Mouse (Mus musculus) heart, adult 9 months (tissue): ENCODE measurements at regions not wholly inside any gene's neighbourhood (a gene's known extent, or its start where the extent isn't known, plus 50 kb on each side); places are given as distances from the start of the nearest gene placed in this dataset.

Source experiments
- DNase-seq, 2 experiments: peaks; one replicate each; pipeline ENCODE4 v3.0.0; 2022; ENCODE audit warnings: low spot score in 2 of 2

DNA sequence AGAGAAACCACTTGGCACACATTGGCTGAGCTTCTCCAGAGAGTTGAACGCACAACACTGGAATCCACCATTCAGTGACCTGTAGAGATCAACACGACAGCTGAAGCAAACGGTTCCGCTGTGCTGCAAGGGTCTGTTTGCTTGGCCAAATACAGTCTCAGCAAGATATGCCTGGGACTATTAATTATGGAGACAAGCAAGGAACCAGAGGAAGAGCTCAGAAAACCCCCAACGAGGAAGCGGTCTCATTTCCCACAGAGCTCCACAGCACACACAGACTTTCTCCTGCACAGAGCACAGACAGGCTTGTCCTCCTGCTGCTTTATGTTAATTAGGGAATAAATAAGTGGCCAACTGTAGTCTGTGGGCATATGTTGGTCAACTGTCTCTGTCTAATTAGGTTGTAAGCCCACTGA lies 223.4 kb upstream of the Tacr3 start:
- no peak for DNase-seq

DNA sequence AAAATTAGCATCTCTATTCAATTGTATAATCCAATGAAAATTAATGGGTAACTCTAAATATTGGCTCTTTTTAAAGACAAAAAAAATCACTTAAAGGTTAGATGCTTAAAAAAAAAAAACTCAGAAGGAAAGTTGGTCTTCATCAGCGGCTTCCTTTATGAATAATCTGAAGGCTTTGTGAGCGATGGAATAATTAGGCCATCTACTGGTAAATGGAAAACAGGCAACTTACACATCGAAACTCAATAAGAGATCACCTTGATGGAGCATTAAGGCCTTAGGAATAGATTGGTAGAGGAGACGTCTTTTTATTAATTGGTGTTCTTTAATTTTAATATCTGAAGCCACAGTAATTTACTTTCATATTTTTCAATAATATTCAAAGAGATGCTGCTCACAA lies 218.6 kb upstream of the Tacr3 start:
- no peak for DNase-seq

DNA sequence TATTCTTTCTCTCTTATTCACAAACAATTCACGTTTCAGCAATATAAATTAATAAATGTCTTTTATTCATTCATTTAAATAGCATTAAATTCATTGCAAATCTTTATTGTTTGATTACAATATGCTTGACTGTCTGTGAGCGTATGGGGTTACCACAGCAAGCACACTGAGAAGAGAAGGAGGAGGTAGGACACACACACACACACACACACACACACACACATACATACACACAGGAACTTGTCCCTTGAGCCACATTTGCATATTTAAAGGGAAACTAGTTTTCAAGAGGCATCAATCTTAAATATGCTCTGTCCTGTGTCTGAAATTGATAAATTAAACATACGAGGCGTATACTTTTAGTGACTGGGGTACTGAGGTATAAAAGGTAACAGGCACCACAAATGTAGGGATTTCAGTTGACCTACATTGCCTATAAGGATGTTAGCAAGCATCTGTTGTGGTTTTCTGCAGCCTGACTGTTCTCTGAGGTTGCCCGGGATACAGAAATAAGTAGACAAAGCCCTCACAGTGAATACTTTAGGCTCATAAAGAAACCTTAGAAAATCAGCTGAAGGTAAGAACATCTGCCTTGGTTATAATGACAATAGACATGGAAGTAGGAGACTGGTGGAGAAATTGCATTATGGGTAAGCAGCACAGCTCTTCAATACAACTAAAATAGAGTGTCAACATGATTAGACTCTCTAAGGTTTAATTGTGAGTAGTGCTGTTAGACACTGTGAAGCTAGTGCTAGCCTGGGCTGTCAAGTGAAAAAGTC lies 217.1 kb upstream of the Tacr3 start:
- DNase-seq, result no peak

DNA sequence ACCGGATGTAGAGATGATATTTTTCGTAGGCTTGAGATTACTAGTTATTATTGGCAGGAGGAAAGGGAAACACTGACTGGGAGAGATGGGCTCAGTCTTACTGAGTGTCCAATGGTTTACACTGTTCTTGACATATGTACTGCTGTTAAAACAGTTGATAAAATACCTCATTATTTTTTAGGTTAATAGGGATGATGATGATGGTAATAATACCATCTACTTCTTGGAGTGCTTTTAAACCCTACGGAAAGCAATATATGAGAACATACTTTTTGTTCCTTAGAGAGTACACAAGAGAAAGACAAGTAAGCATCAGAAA lies 216.6 kb upstream of the Tacr3 start:
- no peak for DNase-seq

DNA sequence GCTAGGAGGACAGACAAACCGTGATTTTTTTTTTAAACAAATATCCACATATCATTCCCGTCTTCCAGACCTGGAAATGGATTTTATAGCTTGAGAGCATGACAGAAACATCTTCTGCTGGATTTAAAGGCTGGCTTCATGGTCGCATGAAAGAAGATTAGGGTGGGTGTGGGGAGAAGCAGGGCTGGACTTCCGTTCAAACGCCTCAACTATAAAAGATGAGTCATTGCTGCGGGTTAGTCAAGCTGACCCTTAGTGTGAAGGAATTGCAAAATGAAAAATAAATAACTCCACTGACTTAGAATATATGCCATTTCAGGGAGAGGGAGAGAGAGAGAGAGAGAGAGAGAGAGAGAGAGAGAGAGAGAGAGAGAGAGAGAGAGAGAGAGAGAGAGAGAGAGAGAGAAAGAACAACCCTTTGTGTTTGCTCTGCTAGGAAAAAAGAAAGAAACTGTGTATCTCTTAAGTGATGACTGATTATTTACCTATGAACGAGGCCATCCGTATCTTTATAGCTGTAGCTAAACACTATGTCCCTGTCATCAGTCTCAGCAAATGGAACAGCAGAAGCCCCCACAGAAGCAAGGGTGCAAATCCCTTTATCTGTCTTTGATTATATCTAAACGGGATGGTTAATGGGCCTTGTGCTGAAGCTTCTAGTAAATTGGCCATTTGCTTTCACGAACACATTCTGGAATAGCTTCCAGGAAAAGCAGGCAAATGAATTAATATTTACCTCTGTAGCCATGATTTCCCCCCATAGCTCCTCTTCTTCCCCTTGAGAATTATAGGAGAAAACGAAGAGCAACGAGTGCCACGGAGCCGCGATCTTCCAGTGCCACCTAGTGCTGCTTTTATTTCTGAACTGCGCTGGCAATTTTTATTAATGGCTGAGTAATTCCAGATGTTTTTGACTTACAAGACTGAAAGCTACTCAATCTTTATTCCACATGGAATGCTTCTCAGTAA lies 199.4 kb upstream of the Tacr3 start:
- peak in 1 of 2 experiments; percentile 14 for DNase-seq

DNA sequence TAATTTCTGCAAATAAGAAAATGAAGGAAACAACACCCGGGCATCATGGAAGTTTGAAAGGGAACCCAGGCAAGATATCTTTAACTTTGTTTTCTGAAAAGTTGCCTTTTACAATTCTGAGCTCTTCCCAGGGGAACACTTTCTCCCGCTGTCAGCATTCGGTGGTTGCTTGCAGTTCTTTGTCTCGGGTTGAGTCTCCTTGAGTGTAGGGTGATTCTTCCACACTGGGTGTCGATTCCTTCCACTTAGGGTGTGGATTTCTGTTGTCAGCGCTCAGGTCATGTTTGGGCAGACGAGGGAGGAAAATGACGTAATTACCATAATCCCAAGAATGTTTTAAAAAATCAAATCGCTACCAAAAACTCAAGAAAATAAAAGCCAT lies 198.7 kb upstream of the Tacr3 start:
- peak in 1 of 2 experiments; percentile 1 for DNase-seq

DNA sequence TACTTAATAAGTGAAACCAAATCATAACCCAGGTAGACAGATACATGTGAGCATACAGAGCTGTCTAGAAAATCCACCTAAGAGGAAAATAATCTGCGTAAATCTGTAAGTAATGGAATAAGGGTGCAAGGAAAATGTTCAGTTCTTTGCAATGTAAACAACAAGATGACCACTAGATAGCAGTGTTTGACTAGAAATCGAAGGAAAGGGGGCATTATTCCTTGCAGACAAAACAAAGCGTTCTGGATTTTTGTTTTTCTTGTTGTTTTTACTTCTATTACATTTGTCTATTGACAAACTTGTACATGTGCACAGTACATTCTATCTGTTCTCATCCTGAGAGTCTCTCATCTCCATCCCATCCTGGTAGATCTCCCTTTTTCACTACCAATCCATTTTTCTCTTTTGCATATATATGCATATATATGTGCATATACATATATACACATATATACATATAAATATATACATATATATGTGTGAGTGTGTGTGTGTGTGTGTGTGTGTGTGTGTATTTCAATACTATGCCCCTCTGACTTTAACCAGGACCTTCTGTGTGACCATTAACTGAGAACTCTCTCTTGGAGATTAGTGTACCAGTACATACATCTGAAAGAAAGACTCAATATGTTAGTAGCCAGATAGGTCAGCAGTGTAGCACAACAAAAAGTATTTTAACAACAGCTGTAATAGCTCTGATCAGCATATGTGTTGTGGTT lies 179.9 kb upstream of the Tacr3 start:
- DNase-seq, result no peak

DNA sequence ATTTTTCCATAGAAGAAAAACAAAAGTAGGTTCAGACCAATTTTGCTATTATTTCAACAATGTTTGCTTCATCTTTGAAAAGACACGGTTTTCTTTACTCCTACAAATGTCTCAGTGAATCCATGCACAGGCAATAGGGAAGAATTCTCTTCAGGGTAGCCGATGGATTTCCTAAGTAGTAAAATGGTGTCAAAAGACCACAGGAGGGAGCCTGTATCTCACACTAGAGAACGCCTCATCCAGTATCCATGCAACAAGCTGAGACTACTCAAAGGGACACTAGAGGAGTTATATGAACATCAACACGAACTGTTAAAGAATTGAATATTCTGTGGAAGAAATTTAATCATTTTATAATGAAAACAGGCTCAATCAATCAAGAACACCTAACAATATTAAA lies 174.8 kb upstream of the Tacr3 start:
- DNase-seq, result no peak

DNA sequence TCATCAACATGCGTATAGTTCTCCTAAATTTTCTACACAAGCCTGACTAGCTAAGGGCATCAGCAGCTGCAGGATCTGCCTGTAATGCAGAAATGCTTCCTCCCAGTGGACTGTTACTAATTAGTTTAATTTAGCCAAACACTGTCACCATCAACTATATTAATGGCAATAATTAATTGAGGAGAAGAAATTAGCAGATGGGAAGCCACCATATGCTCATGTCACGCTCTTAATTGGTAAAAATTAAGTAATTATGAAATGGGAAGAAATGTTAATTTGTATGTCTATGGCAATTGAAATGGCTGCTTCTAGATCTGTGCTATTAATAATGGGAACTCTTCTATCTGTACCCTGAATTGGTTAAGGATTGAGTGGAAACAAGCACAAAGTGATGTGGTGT lies 133.9 kb upstream of the Tacr3 start:
- DNase-seq, result no peak

DNA sequence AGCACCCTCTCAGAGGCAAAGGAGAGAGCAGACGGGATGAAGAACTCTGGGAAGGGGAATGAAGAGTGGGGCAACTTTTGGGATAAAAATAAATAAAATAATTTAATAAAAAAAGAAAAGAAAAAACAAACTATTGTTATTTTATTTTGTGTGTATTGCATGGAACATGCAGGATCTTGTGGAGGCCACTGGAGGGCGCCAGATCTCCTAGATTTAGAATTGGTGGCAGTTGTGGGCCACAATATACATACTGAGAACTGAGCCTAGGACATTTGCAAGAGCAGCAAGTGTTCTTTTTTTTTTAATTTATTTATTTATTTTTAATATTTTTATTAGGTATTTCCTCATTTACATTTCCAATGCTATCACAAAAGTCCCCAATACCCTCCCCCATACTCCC lies 110.2 kb upstream of the Tacr3 start:
- DNase-seq, result no peak

DNA sequence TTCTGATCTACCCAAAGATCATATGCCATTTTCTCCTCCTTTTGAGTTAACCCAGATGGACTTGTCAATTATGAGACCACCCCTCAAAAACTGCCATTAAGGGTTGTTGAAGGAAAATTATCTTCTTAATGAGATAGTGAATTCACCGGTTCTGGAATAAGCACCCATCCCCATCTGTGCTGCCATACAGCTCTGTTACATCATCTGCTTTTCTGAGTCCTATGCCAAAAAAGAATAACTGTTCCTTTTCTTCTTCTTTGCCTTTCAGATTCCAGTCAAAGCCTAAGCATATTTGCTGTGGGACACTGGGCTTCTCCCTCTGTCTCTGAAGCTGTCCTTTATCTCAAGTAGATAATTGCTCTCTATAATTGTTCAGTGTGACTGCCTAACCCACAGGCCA lies 93.1 kb upstream of the Tacr3 start:
- DNase-seq, result no peak

DNA sequence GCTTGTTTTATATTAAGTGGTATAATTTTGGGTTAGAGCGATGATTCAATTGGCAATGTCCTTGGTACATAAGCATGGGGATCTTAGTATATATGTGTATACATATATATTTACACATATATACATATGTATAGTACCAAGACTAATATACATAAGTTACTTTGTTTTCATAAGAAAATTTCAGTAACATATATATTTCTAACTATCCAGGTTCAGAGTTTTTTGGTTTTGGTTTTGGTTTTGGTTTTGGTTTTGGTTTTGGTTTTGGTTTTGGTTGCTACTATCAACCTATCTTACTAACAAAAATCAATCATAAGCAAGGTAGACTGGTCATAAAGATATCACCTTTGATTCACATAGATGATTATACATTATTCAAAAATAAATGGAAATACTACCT lies 67.7 kb upstream of the Tacr3 start:
- no peak for DNase-seq

DNA sequence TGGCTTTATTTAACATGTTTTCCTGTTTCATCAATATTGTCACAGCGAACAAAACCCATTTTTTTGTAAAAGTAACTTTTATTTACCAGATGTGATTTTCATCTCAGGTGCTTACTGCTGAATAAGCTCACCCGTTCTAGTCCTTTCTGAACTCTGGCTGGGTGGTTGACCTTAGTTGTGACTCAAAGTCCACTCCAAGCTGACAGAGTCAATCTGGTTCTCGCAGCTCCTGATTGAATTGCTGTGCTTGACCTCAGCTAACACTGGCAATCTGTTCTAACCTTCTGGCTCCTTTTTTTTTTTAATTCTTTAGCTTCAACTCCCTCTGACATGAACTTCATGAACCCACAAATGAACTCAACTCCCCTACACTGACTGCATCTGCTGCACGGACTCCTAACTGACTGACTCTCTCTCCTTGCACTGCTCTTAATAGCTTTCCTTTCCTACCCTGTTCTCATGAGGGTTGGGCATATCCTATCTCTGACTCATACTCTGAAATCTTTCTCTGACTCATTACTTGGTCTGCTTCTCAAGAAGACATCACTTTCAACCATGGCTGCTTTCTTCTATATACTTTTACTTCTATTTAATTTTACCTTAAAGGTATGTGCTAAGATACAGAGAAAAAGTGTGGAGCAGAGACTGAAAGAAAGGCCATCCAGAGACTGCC lies 65.4 kb upstream of the Tacr3 start:
- no peak for DNase-seq
